ENCODE assay signal across 9 mouse cellular contexts in genomic region chr5:135021814-135022213, GRCm38 (mm10). TPM values are rescaled to one million over a fixed set of nuclear protein-coding genes. Genes with fewer than 3 reads are reported as not detected.
DNase-seq lines count a peak whose midpoint lies in the region; ATAC-seq and TF ChIP-seq lines count a peak whose summit lies in the region.
"Had no signal": no experiment of that assay in that cellular context is flagged by ENCODE, and none has a peak within 500 bp of the region (broad histone marks: within the 10 kb centered on the region; RNA-seq: fewer than 3 reads in every experiment).

No protein-coding gene starts in this region.

- H3K9me3 ChIP-seq in heart, embryonic 16.5 days (replicated peaks; ENCODE audit: control insufficient read depth, low read length) = no peaks in the 10 kb centered on the region
- no peaks in the 10 kb centered on the region for H3K9me3 ChIP-seq in lung, embryonic 16.5 days (ENCODE audit: control insufficient read depth, low read length)

- H3K27me3 ChIP-seq in heart, embryonic 16.5 days (ENCODE audit: control insufficient read depth, insufficient read depth, low read length) = no peaks in the 10 kb centered on the region
- no peaks in the 10 kb centered on the region for H3K27me3 ChIP-seq in lung, embryonic 16.5 days (ENCODE audit: control insufficient read depth, insufficient read depth, low read depth, low read length)

- peak; percentile 97 for DNase-seq in left cerebral cortex, postnatal 4 days
- no peak for DNase-seq in left cerebral cortex, postnatal 36 days (ENCODE audit: low spot score in 2 of 2)
- peak; percentile 94 for DNase-seq in brain, embryonic 14.5 days (ENCODE audit: low read depth)
- no peak for DNase-seq in thymus, postnatal 36 days
- no peak for DNase-seq in spleen, postnatal 4 days (ENCODE audit: low spot score in 2 of 2)
- DNase-seq in liver = no peak

- 23% methylated on average over 6 of the region's 6 CpGs for WGBS in heart, embryonic 16.5 days
- 9% methylated on average over 6 of the region's 6 CpGs for WGBS in lung, embryonic 16.5 days

- no peak overlapping the region for H3K4me3 ChIP-seq in heart, embryonic 16.5 days (ENCODE audit: low read length)
- no peak overlapping the region for H3K4me3 ChIP-seq in lung, embryonic 16.5 days (ENCODE audit: low read length)

- H3K4me2 ChIP-seq in heart, embryonic 16.5 days (ENCODE audit: low read depth, low read length) = 0 out of 2 replicates have a peak overlapping the region, but pooled peaks have one; percentile 19
- H3K4me2 ChIP-seq in lung, embryonic 16.5 days (ENCODE audit: low read depth, low read length) = no peak overlapping the region

- no peak for TF ChIP-seq POLR2A in brain, embryonic 14.5 days (IDR thresholded peaks at IDR 0.05; ENCODE audit: borderline replicate concordance, extremely low read depth, insufficient read depth, insufficient read length, poor library complexity, severe bottlenecking)

- TF ChIP-seq CTCF in brain, embryonic 14.5 days (IDR thresholded peaks at IDR 0.05; ENCODE audit: borderline replicate concordance, extremely low read depth, insufficient read depth, insufficient read length) = no peak

- intact Hi-C loops in left cerebral cortex, postnatal 4 days (cut with DNase I) = no loop called here
- intact Hi-C loops in left cerebral cortex, postnatal 36 days (cut with DNase I) = no loop called here

- ATAC-seq in heart, embryonic 16.5 days (replicated peaks; ENCODE audit: extremely low read depth, insufficient read depth, low FRiP score) = peak; percentile 70
- peak; percentile 67 for ATAC-seq in lung, embryonic 16.5 days (ENCODE audit: low read depth)

- H3K9ac ChIP-seq in heart, embryonic 16.5 days (ENCODE audit: low read length) = no peak overlapping the region
- no peak overlapping the region for H3K9ac ChIP-seq in lung, embryonic 16.5 days (ENCODE audit: low read length)

- H3K4me1 ChIP-seq in heart, embryonic 16.5 days (ENCODE audit: control insufficient read depth, insufficient read depth, low read length) = peaks cover 32% of the 10 kb centered on the region
- peaks cover 45% of the 10 kb centered on the region for H3K4me1 ChIP-seq in lung, embryonic 16.5 days (replicated peaks; ENCODE audit: control insufficient read depth, insufficient read depth, low read length)

- H3K36me3 ChIP-seq in heart, embryonic 16.5 days (ENCODE audit: control insufficient read depth, insufficient read depth) = no peaks in the 10 kb centered on the region
- no peaks in the 10 kb centered on the region for H3K36me3 ChIP-seq in lung, embryonic 16.5 days (ENCODE audit: control insufficient read depth, insufficient read depth, low read length)

- peak overlapping the region; percentile 84 for H3K27ac ChIP-seq in heart, embryonic 16.5 days (ENCODE audit: low read length)
- H3K27ac ChIP-seq in lung, embryonic 16.5 days (ENCODE audit: low read length) = peak overlapping the region; percentile 79

RNA-seq across cellular contexts. Expression of gene Stx1a, which starts 1.5 kb away (rescaled TPM):
- 100 to 1,000 TPM; 261 to 264 TPM for total RNA-seq in left cerebral cortex, postnatal 4 days (2021)
- 100 to 1,000 TPM; 340 to 404 TPM for total RNA-seq in left cerebral cortex, postnatal 36 days (2021)
- polyA plus RNA-seq in brain, embryonic 14.5 days (2012; rRNA removed) = 151 and 152 TPM in 2 replicates
- 6.0 and 7.4 TPM in 2 replicates for polyA plus RNA-seq in heart, embryonic 16.5 days (2015; fragmentation: Nextera tagmentation; extraction: Ambion mirVana)
- polyA plus RNA-seq in lung, embryonic 16.5 days (2015; fragmentation: Nextera tagmentation; extraction: Ambion mirVana) = 11.8 and 12.4 TPM in 2 replicates

RNA-seq across cellular contexts. Expression of gene Abhd11, which starts 12.9 kb away (rescaled TPM):
- total RNA-seq in left cerebral cortex, postnatal 4 days (2021) = 10 to 100 TPM; 56.6 to 60.8 TPM
- 10 to 100 TPM; 31.1 to 39.2 TPM for total RNA-seq in left cerebral cortex, postnatal 36 days (2021)
- polyA plus RNA-seq in brain, embryonic 14.5 days (2012; rRNA removed) = 65.6 and 94.1 TPM in 2 replicates
- polyA plus RNA-seq in heart, embryonic 16.5 days (2015; fragmentation: Nextera tagmentation; extraction: Ambion mirVana) = 74.5 and 78.6 TPM in 2 replicates
- 73.3 and 73.4 TPM in 2 replicates for polyA plus RNA-seq in lung, embryonic 16.5 days (2015; fragmentation: Nextera tagmentation; extraction: Ambion mirVana)

RNA-seq across cellular contexts. Expression of gene Cldn3, which starts 35.8 kb away (rescaled TPM):
- total RNA-seq in left cerebral cortex, postnatal 4 days (2021) = 1 to 10 TPM; 6.2 to 6.4 TPM
- under 1 TPM; 0.49 to 0.52 TPM for total RNA-seq in left cerebral cortex, postnatal 36 days (2021)
- polyA plus RNA-seq in brain, embryonic 14.5 days (2012; rRNA removed) = 2.8 and 4.7 TPM in 2 replicates
- 8.0 and 32.8 TPM in 2 replicates for polyA plus RNA-seq in heart, embryonic 16.5 days (2015; fragmentation: Nextera tagmentation; extraction: Ambion mirVana)
- 328 and 355 TPM in 2 replicates for polyA plus RNA-seq in lung, embryonic 16.5 days (2015; fragmentation: Nextera tagmentation; extraction: Ambion mirVana)
- polyA plus RNA-seq: myocyte had no signal

RNA-seq across cellular contexts. Expression of gene Dnajc30, which starts 42.2 kb away (rescaled TPM):
- 10 to 100 TPM; 27.4 to 30.1 TPM for total RNA-seq in left cerebral cortex, postnatal 4 days (2021)
- total RNA-seq in left cerebral cortex, postnatal 36 days (2021) = 10 to 100 TPM; 40.9 to 52.1 TPM
- 34.8 and 35.9 TPM in 2 replicates for polyA plus RNA-seq in brain, embryonic 14.5 days (2012; rRNA removed)
- 28.8 and 30.9 TPM in 2 replicates for polyA plus RNA-seq in heart, embryonic 16.5 days (2015; fragmentation: Nextera tagmentation; extraction: Ambion mirVana)
- polyA plus RNA-seq in lung, embryonic 16.5 days (2015; fragmentation: Nextera tagmentation; extraction: Ambion mirVana) = 32.2 and 32.5 TPM in 2 replicates

RNA-seq across cellular contexts. Expression of gene Bud23, which starts 42.9 kb away (rescaled TPM):
- 10 to 100 TPM; 51.7 to 52.1 TPM for total RNA-seq in left cerebral cortex, postnatal 4 days (2021)
- total RNA-seq in left cerebral cortex, postnatal 36 days (2021) = 10 to 100 TPM; 41.0 to 50.0 TPM
- polyA plus RNA-seq in brain, embryonic 14.5 days (2012; rRNA removed) = 81.8 and 112 TPM in 2 replicates
- polyA plus RNA-seq in heart, embryonic 16.5 days (2015; fragmentation: Nextera tagmentation; extraction: Ambion mirVana) = 59.7 and 70.4 TPM in 2 replicates
- polyA plus RNA-seq in lung, embryonic 16.5 days (2015; fragmentation: Nextera tagmentation; extraction: Ambion mirVana) = 100 and 110 TPM in 2 replicates

Comparison
In these comparisons a context has a peak if more than half of its experiments do, and no peak if none do; other contexts are left out.
1. DNase-seq: peak in left cerebral cortex, postnatal 4 days (single experiment) and brain, embryonic 14.5 days (single experiment); none in left cerebral cortex, postnatal 36 days (0 of 2), thymus, postnatal 36 days (0 of 2), spleen, postnatal 4 days (0 of 2) and liver (single experiment).
2. RNA of gene Stx1a, which starts 1.5 kb away (polyA plus RNA-seq): 151 to 152 TPM in brain, embryonic 14.5 days; 11.8 to 12.4 TPM in lung, embryonic 16.5 days and 6.0 to 7.4 TPM in heart, embryonic 16.5 days; every median in the first group is over 10 times any median in the second.